Mouse (Mus musculus): ENCODE measurements around the gene Gba2. TPM values are rescaled to one million over a fixed set of nuclear protein-coding genes. Genes with fewer than 3 reads are reported as not detected.

Gene Gba2
- polyA plus RNA-seq, 1 experiment from 2014 or later, result 14.3 TPM

DNA sequence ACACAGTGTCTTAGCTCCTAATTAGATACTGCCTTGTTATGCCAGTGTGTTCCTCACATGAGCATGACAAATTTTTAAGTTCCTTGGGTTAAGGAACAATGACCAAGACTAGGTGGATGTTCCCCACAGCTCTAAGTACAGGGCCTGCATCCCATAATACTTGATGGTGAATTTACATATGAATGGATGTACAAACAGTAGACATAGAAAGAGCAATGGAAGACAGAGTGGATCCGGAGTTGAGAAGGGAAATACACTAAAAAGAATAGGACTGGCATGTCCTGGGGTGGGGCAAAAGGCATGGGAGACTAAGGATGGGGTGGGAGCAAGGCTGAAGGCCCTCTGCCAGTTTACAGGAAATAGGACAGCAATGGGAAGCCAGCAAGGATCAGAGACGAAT, 3.3 kb downstream of the Gba2 start:
- 77% methylated on average over 2 of the region's 2 CpGs for WGBS (ENCODE audit: insufficient replicate concordance)
- no peak for ATAC-seq (replicated peaks; ENCODE audit: insufficient number of reproducible peaks, low FRiP score, low TSS enrichment)
- Histone ChIP-seq H3K9ac (ENCODE audit: low read depth, low read length) (no peak overlapping the region), H3K27ac (ENCODE audit: low read depth, low read length) (no peak overlapping the region), H3K36me3 (ENCODE audit: control insufficient read depth, insufficient read depth, low read length) (peaks cover 13% of the 10 kb centered on the region; the same call in 1 of the 2 replicates), H3K27me3 (ENCODE audit: control insufficient read depth, insufficient read depth, low read length) (no peaks in the 10 kb centered on the region), H3K4me3 (ENCODE audit: low read depth, low read length) (no peak overlapping the region), H3K4me2 (no peak overlapping the region), H3K4me1 (ENCODE audit: control insufficient read depth, insufficient read depth, low read length) (peaks cover 19% of the 10 kb centered on the region), H3K9me3 (replicated peaks; ENCODE audit: control insufficient read depth, low read length) (no peaks in the 10 kb centered on the region)

DNA sequence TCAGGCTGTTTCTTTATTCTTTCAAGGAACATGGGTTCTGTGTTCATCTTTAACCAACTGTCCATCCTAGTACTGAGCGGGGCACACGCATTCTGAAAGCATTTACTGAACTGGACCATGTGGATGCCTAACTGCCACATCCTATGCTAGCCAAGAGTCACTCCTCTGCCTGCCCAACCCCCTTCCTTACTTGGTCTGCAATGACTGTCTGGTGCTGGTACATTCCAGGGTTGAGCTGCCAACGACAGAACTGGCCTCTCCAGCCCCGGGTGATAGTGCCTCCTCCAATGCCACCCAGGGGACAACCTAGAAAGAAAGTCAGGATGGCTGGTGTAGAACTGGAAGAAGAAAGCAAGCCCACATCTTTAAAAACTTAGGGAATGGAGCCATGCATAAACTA, 5.1 kb downstream of the Gba2 start:
- ATAC-seq (replicated peaks; ENCODE audit: insufficient number of reproducible peaks, low FRiP score, low TSS enrichment), result no peak
- H3K27ac ChIP-seq (ENCODE audit: low read depth, low read length), result no peak overlapping the region
- H3K27me3 ChIP-seq (ENCODE audit: control insufficient read depth, insufficient read depth, low read length), result no peaks in the 10 kb centered on the region
- no peaks in the 10 kb centered on the region for H3K9me3 ChIP-seq (replicated peaks; ENCODE audit: control insufficient read depth, low read length)
- WGBS (ENCODE audit: insufficient replicate concordance), result 85% methylated on average over 4 of the region's 4 CpGs
- H3K9ac ChIP-seq (ENCODE audit: low read depth, low read length), result no peak overlapping the region
- H3K4me3 ChIP-seq (ENCODE audit: low read depth, low read length), result no peak overlapping the region
- H3K36me3 ChIP-seq (ENCODE audit: control insufficient read depth, insufficient read depth, low read length), result peaks cover 28% of the 10 kb centered on the region
- H3K4me1 ChIP-seq (ENCODE audit: control insufficient read depth, insufficient read depth, low read length), result peaks cover 12% of the 10 kb centered on the region
- no peak overlapping the region for H3K4me2 ChIP-seq

DNA sequence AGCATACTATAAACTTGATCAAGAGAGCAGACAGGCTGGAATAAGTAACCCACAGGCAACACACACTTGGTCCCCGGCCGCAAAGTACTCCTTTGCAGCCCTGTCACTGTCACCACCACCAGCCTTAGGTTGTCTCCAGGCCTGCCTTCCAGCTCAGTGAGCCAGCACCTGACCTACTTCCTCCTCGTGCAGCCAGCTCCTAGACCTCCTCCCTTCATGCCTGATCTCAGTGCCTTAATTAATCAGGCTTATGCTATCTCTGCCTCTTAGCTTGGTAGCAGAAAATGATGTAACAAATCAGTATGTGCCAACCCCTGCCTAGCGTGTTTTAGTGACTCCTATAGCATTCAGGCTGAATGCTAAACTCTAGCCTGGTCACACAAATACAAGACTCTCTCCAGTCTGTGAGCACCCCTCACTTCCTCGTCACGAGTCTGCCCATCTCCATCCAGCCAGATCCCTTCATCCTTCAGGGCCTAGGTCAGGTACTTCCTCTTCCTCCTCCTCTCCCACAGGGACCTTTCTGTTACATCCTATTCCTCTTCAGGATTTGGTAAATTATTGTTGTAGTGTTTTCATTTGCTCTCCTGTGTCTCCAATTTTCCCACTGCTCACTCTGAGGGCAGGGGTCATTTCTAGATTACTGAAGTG, 7.2 kb downstream of the Gba2 start:
- peaks cover 3% of the 10 kb centered on the region for H3K4me1 ChIP-seq (ENCODE audit: control insufficient read depth, insufficient read depth, low read length)
- no peak overlapping the region for H3K4me3 ChIP-seq (ENCODE audit: low read depth, low read length)
- H3K36me3 ChIP-seq (ENCODE audit: control insufficient read depth, insufficient read depth, low read length), result peaks cover 45% of the 10 kb centered on the region
- no peaks in the 10 kb centered on the region for H3K27me3 ChIP-seq (ENCODE audit: control insufficient read depth, insufficient read depth, low read length)
- no peaks in the 10 kb centered on the region for H3K9me3 ChIP-seq (replicated peaks; ENCODE audit: control insufficient read depth, low read length)
- ATAC-seq (replicated peaks; ENCODE audit: insufficient number of reproducible peaks, low FRiP score, low TSS enrichment), result no peak
- no peak overlapping the region for H3K27ac ChIP-seq (ENCODE audit: low read depth, low read length)
- H3K9ac ChIP-seq (ENCODE audit: low read depth, low read length), result no peak overlapping the region
- H3K4me2 ChIP-seq, result no peak overlapping the region
- 75% methylated on average over 6 of the region's 6 CpGs for WGBS (ENCODE audit: insufficient replicate concordance)

DNA sequence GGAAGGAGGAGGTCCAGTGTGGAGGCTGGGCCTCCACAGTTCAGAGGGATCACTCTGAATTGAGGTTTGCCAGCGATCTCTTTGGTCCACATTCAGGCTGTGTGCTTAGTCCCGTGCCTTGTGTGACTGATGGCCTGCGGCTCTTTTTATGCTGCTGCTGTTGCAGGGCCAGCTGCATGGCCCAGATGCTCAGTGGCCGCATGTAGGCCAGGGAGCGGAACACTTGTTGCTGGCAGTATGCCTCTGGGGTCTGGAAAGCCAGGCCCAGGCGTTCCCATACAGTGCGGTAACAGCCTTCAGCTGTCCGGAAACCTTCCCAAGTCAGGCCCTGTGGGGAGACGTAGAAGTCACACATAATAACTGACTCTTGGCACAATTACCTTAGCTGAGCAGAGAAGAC, 11.5 kb downstream of the Gba2 start:
- no peak for ATAC-seq (replicated peaks; ENCODE audit: insufficient number of reproducible peaks, low FRiP score, low TSS enrichment)
- Histone ChIP-seq H3K36me3 (ENCODE audit: control insufficient read depth, insufficient read depth, low read length) (peaks cover 45% of the 10 kb centered on the region), H3K27ac (ENCODE audit: low read depth, low read length) (no peak overlapping the region), H3K4me1 (ENCODE audit: control insufficient read depth, insufficient read depth, low read length) (peaks cover 11% of the 10 kb centered on the region), H3K9ac (ENCODE audit: low read depth, low read length) (no peak overlapping the region), H3K9me3 (replicated peaks; ENCODE audit: control insufficient read depth, low read length) (no peaks in the 10 kb centered on the region), H3K27me3 (ENCODE audit: control insufficient read depth, insufficient read depth, low read length) (no peaks in the 10 kb centered on the region), H3K4me2 (no peak overlapping the region), H3K4me3 (ENCODE audit: low read depth, low read length) (no peak overlapping the region)
- WGBS (ENCODE audit: insufficient replicate concordance), result 93% methylated on average over 9 of the region's 9 CpGs

DNA sequence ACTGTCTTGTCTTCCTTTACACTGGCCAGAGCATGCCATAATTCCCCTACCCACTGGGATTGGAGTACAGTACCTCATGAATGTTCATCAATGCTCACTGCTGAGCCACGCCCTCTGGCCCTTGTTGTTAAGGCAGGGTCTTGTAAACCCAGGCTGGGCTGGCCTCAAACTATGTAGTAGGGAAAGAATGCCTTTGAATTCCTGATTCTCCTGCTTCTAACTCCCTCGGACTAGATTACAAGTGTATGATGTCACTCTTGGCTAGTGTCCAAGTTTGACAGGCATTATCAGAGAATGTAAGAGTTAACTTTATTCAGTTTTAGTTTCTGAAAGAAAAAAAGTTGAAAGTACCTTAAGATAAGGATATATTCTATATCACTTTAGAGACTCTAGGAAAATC, 14.4 kb downstream of the Gba2 start:
- Histone ChIP-seq H3K4me2 (peak overlapping the region; percentile 20), H3K36me3 (ENCODE audit: control insufficient read depth, insufficient read depth, low read length) (peaks cover 27% of the 10 kb centered on the region), H3K4me1 (ENCODE audit: control insufficient read depth, insufficient read depth, low read length) (peaks cover 32% of the 10 kb centered on the region), H3K27ac (ENCODE audit: low read depth, low read length) (no peak overlapping the region; the same call in 1 of the 2 replicates), H3K9ac (ENCODE audit: low read depth, low read length) (no peak overlapping the region), H3K9me3 (replicated peaks; ENCODE audit: control insufficient read depth, low read length) (no peaks in the 10 kb centered on the region), H3K27me3 (ENCODE audit: control insufficient read depth, insufficient read depth, low read length) (no peaks in the 10 kb centered on the region), H3K4me3 (ENCODE audit: low read depth, low read length) (no peak overlapping the region)
- WGBS (ENCODE audit: insufficient replicate concordance), result 34% methylated on average over 2 of the region's 2 CpGs
- no peak for ATAC-seq (replicated peaks; ENCODE audit: insufficient number of reproducible peaks, low FRiP score, low TSS enrichment)

DNA sequence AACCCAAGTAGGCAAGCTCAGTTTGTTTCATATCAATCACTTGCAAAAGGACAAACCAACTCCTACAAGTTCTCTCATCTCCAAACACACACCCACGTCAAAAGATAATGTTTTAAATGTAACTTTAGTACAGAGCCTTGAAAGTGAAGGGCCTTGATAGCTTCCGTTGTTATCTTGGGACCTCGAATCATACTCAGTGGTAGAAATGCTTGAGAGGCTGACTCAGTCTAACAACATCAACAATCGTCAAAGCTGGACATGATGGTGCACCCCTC, 15.1 kb downstream of the Gba2 start:
- Histone ChIP-seq H3K4me2 (peak overlapping the region; percentile 79), H3K27me3 (ENCODE audit: control insufficient read depth, insufficient read depth, low read length) (no peaks in the 10 kb centered on the region), H3K27ac (ENCODE audit: low read depth, low read length) (peak overlapping the region; percentile 100), H3K9ac (ENCODE audit: low read depth, low read length) (peak overlapping the region; percentile 99), H3K36me3 (ENCODE audit: control insufficient read depth, insufficient read depth, low read length) (peaks cover 20% of the 10 kb centered on the region), H3K4me3 (ENCODE audit: low read depth, low read length) (peak overlapping the region; percentile 97), H3K9me3 (replicated peaks; ENCODE audit: control insufficient read depth, low read length) (no peaks in the 10 kb centered on the region), H3K4me1 (ENCODE audit: control insufficient read depth, insufficient read depth, low read length) (peaks cover 39% of the 10 kb centered on the region)
- WGBS (ENCODE audit: insufficient replicate concordance), result 59% methylated on average over 4 of the region's 4 CpGs
- no peak for ATAC-seq (replicated peaks; ENCODE audit: insufficient number of reproducible peaks, low FRiP score, low TSS enrichment)

DNA sequence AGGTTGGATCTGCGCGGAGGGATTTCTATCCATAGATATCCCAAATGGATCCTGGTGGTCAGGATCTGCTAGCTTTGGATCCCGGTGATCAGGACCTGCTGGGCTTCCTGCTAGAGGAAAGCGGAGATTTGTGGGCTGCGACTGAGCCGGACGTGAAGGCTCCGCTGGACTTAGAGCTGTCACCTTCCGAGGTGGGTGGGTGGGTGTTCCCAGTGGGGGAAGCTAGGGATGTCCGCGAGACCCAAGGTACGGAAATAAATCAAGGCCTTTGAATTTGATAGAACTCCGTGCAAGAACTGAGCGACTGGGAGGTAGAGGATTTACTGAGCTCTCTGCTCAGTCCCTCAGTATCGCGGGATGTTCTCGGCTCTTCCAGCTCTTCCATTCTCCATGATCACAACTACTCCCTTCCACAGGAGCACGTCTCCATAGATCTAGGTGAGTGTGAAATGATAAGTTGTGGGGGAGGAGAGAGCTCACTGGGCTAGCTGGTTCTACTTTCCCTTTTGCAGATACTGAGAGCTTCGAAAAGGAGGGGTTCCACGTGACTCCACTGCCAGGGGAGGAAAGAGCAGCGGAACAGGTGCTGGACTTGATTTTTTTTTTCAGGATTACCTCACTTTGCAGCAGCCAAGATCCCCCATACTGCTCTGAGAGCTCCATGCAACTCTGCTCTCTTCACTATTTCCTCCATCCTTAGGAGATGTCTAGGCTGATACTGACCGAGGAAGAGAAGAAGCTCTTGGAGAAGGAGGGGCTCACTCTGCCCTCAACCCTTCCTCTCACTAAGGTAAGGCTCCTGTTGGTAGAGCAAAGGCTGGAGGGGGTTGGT, 15.7 kb downstream of the Gba2 start:
- H3K4me3 ChIP-seq (ENCODE audit: low read depth, low read length), result peak overlapping the region; percentile 97
- ATAC-seq (replicated peaks; ENCODE audit: insufficient number of reproducible peaks, low FRiP score, low TSS enrichment), result no peak
- peak overlapping the region; percentile 79 for H3K4me2 ChIP-seq
- peaks cover 16% of the 10 kb centered on the region for H3K36me3 ChIP-seq (ENCODE audit: control insufficient read depth, insufficient read depth, low read length)
- peak overlapping the region; percentile 99 for H3K9ac ChIP-seq (ENCODE audit: low read depth, low read length)
- peak overlapping the region; percentile 100 for H3K27ac ChIP-seq (ENCODE audit: low read depth, low read length)
- H3K27me3 ChIP-seq (ENCODE audit: control insufficient read depth, insufficient read depth, low read length), result no peaks in the 10 kb centered on the region
- WGBS (ENCODE audit: insufficient replicate concordance), result 4% methylated on average over 22 of the region's 22 CpGs
- H3K4me1 ChIP-seq (ENCODE audit: control insufficient read depth, insufficient read depth, low read length), result peaks cover 44% of the 10 kb centered on the region
- H3K9me3 ChIP-seq (replicated peaks; ENCODE audit: control insufficient read depth, low read length), result no peaks in the 10 kb centered on the region

DNA sequence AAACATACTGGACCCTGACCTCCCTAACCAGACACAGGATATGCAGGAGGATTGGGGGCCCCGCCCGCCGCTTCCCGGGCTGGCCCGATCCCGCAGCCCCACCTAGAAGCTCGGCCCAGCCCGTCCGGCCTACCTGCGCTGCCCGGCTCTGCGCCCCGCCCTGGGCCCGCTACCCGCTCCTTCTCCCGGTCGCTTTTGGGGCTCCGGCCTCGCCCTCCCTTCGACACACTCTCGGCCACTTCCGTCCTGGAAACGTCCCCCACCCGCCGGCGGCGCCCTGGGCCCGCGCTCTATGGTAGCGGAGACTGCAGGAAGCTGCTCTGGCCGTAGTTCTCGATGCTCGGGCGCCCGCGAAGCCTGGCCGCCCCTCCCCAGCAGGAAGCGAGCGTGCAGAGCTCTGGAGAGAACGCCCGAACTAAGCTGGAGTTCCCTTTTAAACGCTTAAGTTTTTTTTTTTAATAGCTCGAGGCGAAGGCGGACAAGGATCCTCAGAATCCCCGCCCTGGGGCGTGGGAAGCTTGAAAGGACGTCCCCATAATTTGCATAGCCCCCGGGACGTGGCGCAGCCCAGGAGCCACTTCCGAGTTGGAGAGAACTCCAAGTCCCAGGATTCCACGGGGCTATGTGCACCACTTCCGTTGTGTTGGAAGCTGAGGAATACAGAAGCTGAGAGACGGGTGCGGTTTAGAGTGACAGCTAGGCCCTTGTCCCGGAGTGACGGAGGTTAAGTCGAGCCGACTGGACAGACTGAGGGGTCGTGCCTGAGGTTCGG, 16.5 kb downstream of the Gba2 start, which contains the start of the genes Creb3 and Tln1:
Creb3 (plus strand) TSS at position 336 of the 772 bp plus-strand sequence.
Tln1 (minus strand) TSS at position 695 of the 772 bp plus-strand sequence.
- Histone ChIP-seq H3K27ac (ENCODE audit: low read depth, low read length) (peak within 1 kb of the TSS; percentile 100), H3K9ac (ENCODE audit: low read depth, low read length) (peak within 1 kb of the TSS; percentile 99), H3K27me3 (ENCODE audit: control insufficient read depth, insufficient read depth, low read length) (no peaks in the 10 kb centered on the region), H3K4me2 (peak within 1 kb of the TSS; percentile 79), H3K4me3 (ENCODE audit: low read depth, low read length) (peak within 1 kb of the TSS; percentile 97), H3K9me3 (replicated peaks; ENCODE audit: control insufficient read depth, low read length) (no peaks in the 10 kb centered on the region), H3K4me1 (ENCODE audit: control insufficient read depth, insufficient read depth, low read length) (peaks cover 52% of the 10 kb centered on the region), H3K36me3 (ENCODE audit: control insufficient read depth, insufficient read depth, low read length) (peaks cover 10% of the 10 kb centered on the region)
- WGBS (ENCODE audit: insufficient replicate concordance), result under 1% methylated on average over 62 of the region's 62 CpGs
- peak; percentile 82 for ATAC-seq (replicated peaks; ENCODE audit: insufficient number of reproducible peaks, low FRiP score, low TSS enrichment)

All from heart, embryonic 11.5 days (tissue).